Mouse (Mus musculus) gastrocnemius, adult 2 months (tissue): ENCODE measurements around the gene Frs2. TPM values are rescaled to one million over a fixed set of nuclear protein-coding genes. Genes with fewer than 3 reads are reported as not detected.
A peak's percentile ranks its signal among the peaks of the same experiment; 100 is the strongest.

Experiments used
- DNase-seq: peaks from one replicate; pipeline ENCODE4 v3.0.0; 2022
- H3K27ac ChIP-seq: fragments of 200-600 bp; 2 replicates; pipeline ENCODE4 v1.8.1; 2022; ENCODE audit warnings: mild to moderate bottlenecking
- H3K4me3 ChIP-seq: fragments of 200-600 bp; 2 replicates; pipeline ENCODE4 v1.8.1; 2022; ENCODE audit warnings: mild to moderate bottlenecking, moderate library complexity
- CTCF ChIP-seq: fragments of 200-600 bp; IDR thresholded peaks from 2 replicates; pipeline ENCODE4 v1.8.1; 2022; ENCODE audit warnings: antibody characterized with exemption, mild to moderate bottlenecking, moderate library complexity
- intact Hi-C: fragments of 180-260 bp; cut with DNase I; formaldehyde crosslinking; loops from one replicate; pipeline ENCODE4 v1.15.1; 2025
- total RNA-seq, 2 experiments: library from RNA; stranded (reverse); gene quantifications; 2 replicates each; pipeline ENCODE4 v1.2.3; 2021

Frs2 gene
- total RNA-seq, 2 experiments from 2014 or later, result 8.1 to 11.5 TPM

DNA sequence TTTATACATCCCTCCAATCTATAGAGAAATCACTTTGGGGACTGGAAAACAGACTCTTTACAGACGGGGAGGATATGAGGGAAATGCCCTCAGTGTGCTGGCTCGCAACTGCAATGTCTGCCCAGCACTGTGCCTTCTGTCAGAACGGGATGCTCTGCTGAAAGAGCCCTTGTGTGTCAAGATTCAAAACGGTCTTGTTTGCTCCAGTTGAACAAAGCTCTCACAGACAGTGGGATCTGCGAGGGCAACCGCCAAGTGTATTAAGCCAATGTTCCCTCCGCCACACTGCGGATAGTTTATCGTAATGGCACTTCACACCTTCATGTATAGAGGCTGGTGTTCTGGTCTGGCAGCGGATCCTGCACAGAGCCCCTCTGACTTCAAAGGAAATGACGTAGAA lies 14.3 kb upstream of the Frs2 start:
- intact Hi-C loops, result no loop called here
- no peak for DNase-seq
- Histone ChIP-seq H3K4me3 (no peak overlapping the region), H3K27ac (no peak overlapping the region)
- TF ChIP-seq CTCF, result no peak

DNA sequence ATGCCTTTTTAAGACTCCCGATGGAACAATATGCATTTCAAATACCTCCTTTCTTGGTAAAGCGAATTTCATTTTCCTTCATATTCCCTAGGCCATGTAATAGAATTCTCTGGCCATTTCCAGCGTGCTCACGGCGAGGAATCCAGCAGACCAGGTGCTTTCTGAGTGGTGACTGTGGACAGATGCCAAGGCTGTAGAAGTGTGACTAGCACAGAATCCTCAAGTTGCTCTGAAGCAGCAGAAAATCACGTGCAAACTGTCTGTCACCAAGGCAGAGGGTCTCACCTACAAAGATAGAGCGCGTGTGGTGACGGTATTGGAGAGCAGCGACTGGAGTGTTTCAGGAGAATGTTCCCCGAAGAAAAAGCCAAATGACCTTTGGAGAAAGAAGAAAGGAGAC lies 11.8 kb upstream of the Frs2 start:
- intact Hi-C loops, result no loop called here
- Histone ChIP-seq H3K27ac (no peak overlapping the region), H3K4me3 (no peak overlapping the region)
- DNase-seq, result no peak
- no peak for TF ChIP-seq CTCF

DNA sequence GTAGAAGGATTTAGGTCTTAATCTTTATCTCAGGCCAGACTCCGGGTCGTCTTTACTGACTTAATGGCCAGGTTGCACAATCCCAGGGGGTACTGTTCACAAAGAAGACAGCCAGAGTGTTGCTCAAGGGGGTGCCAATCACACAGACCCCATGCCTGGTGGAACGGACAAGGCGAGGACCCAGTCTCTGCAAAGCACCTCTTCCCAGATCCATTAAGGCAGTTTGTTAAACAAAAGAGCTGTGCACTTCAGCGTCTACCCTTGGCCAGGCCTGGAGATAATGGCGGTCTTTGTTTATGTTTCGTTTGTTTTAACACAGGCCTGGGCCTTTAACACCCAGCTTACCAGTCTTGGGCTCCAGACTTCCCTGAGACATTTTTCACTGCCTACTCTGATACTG lies 3.9 kb upstream of the Frs2 start:
- no peak for TF ChIP-seq CTCF
- intact Hi-C loops, result loop anchor here (5.0 kb wide), 1 partner anchor 60 kb away; no protein-coding TSS in a partner anchor
- H3K4me3 ChIP-seq, result no peak overlapping the region
- no peak for DNase-seq
- no peak overlapping the region for H3K27ac ChIP-seq

DNA sequence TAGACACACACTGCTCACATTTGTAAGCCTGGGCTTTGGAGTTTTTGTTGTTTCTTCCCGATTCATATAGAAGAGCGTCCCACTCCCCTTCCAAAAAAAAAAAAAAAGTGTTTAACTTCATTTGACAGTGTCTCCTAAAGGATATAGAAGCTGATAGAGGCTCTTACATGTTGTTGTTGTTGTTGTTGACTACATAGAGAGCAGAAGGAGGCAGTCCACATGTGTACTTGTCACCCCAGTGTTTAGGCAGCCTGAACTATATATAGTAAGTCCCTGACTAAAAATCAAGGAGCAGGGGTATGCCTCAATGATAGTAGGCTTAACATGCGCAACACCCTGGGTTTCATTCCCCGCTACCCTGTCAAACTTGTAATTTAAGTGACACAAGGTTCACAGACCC lies 3.3 kb upstream of the Frs2 start:
- Histone ChIP-seq H3K4me3 (no peak overlapping the region), H3K27ac (no peak overlapping the region)
- DNase-seq, result no peak
- intact Hi-C loops, result loop anchor here (5.0 kb wide), 1 partner anchor 61 kb away; no protein-coding TSS in a partner anchor
- no peak for TF ChIP-seq CTCF

DNA sequence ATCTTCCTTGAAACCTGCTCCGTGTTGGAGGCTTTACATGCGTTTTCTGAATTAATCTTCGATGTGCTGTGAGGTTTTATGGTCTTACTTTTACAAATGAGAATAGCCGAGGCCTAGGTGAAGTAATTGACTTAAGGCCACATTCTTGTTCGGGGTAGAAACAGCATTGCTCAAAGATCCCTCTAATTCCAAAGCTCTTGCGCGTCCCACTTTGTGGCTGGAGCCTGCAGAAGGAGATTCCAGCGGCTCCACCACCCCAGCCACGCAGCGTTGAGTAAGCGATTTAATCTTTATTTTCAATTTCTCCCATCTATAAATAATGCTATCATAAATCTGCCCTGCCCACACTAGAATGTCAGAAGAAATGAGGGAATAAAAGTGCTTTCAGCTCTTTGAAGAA lies 2.9 kb upstream of the Frs2 start:
- no peak for DNase-seq
- no peak overlapping the region for H3K27ac ChIP-seq
- no peak overlapping the region for H3K4me3 ChIP-seq
- intact Hi-C loops, result loop anchor here (5.0 kb wide), 1 partner anchor 61 kb away; no protein-coding TSS in a partner anchor
- TF ChIP-seq CTCF, result no peak

DNA sequence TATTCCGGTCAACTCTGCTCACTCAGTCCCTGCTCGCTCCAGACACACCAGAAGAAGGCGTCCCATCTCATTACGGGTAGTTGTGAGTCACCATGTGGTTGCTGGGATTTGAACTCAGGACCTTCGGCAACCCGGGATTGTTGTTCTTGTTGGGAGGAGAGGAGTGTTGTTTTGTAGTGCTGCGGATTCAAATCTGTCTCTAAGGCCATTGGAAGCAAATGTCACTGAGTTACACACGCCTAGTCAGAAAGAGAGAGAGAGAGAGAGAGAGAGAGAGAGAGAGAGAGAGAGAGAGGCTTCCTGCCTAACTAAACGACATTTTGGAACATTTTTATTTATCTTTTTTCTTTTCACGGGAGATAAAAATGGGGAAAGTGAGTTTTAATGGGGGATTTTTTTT lies 2.4 kb upstream of the Frs2 start:
- TF ChIP-seq CTCF, result no peak
- Histone ChIP-seq H3K27ac (no peak overlapping the region), H3K4me3 (no peak overlapping the region)
- no peak for DNase-seq
- intact Hi-C loops, result loop anchor here (5.0 kb wide), 1 partner anchor 62 kb away; no protein-coding TSS in a partner anchor

DNA sequence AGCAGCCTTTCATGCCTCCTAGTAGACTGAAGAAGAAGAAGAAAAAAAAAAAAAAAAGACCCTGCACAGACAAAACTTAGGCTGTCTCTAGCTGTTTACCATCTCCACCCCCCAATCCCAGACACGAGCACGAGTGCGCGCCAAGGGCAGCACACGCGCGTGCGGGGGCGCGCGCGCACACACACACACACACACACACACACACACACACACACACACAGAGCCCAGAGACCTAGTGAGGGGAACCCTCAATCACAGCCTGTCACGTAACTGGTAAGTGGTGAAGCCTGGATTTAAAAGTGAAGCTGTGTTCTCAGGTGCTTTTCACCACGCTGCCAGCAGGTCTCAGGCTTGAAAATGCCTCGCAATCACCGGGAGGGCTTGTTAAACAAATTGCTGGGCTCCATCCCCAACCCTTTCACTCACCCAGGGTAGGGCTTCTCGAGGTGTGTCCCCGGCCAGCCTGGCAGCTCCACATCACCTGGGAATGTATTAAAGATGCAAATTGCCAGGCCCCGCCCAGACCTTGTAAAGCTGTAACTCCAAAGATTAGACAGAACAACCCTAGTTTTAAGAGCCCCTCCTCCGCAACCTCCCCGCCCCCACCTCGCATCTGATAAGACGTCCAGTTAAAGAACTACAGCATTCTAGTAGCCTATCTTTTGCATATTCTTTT lies 1.7 kb upstream of the Frs2 start:
- no peak for TF ChIP-seq CTCF
- H3K27ac ChIP-seq, result peak overlapping the region; percentile 94
- DNase-seq, result peak; percentile 31
- H3K4me3 ChIP-seq, result peak overlapping the region; percentile 97
- intact Hi-C loops, result loop anchor here (2.0 to 5.0 kb wide), 2 partner anchors 62 to 87 kb away; partner anchors contain the start of gene Cct2

DNA sequence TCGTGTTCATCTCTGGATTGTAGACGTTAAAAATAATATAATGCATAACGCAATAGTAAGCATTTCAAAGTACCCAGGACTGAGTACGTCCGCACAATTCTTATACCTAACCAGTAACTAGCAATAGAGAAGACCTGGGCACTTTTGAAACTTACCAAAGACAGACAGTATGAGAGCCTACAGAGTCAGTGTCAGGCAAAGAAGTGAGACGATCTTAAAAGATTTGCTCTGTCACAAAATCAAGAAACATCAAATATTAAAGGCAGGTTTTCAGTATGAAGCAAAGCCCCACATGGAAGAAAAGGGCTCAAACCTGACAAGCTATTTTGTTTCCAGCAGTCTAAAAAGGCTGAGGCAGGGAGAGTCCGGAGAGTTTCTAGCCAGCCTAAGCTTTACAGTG lies 907 bp upstream of the Frs2 start:
- intact Hi-C loops, result loop anchor here (2.0 kb wide), 1 partner anchor 86 kb away; the partner anchor contains the start of gene Cct2
- Histone ChIP-seq H3K27ac (peak overlapping the region; percentile 94), H3K4me3 (peak overlapping the region; percentile 97)
- DNase-seq, result no peak
- no peak for TF ChIP-seq CTCF

DNA sequence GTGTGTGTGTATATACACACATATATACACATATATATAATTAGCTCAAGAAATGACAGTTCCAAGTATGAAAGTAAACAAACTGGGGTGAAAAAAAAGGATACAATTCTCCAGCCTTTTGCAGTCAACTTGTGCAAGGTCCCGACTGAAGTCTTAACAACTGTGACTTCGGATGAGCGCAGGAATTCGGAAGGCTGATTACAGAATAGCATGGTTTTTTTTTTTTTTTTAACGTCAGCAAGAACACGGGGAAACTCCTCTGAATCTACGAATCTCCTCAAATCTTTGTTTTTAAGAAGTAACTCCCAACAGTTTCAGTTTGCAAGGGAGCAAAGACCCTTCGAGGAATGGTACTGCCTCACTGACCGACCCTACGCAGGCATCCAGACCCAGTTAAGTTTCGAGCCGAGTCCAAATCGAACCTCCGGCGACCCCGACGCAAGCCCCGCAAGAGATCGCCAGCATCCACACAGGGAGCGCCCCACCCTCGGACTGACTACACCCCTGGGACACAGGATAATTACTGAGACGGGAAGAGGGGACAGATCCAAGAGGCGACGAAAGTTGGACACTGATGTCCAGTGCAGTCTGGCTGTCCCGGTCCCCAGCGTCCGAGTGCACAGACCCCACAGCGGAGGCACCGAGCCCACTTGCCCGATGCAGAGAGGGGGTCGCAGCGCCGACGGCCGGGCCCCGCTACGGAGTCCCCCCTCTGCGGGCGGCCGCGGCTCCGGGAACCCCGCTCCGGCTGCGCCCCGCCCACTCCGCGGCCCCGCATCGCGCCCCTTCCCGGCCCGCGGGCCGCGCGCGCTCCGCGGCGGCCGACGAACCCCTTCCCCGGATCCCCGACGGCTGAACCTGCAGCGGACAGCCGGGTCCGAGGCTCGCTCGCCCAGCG lies 622 bp downstream of the Frs2 start:
- Histone ChIP-seq H3K4me3 (peak overlapping the region; percentile 97), H3K27ac (peak overlapping the region; percentile 94)
- intact Hi-C loops, result loop anchor here (2.0 kb wide), 1 partner anchor 85 kb away; the partner anchor contains the start of gene Cct2
- TF ChIP-seq CTCF, result no peak
- DNase-seq, result peak; percentile 50

DNA sequence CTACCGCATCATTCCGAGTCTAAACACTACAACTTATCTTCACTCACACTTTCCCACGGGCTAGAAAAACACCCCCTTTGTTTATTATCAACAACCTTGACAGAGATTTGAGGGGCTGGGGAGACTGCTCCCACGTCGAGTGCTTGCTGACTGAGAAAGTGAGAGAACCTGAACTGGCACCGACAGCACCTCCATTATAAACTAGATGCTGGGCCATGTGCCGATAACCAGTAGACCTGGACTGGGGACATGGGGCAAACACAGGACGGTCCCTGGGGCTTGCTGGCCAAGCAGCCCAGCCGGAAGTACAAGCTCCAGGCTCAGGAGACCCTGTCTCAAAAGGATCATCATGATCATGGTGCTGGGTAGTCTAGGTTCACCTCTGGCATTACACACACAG lies 1.9 kb downstream of the Frs2 start:
- Histone ChIP-seq H3K27ac (peak overlapping the region; percentile 85), H3K4me3 (peak overlapping the region; percentile 97)
- no peak for DNase-seq
- intact Hi-C loops, result no loop called here
- no peak for TF ChIP-seq CTCF

DNA sequence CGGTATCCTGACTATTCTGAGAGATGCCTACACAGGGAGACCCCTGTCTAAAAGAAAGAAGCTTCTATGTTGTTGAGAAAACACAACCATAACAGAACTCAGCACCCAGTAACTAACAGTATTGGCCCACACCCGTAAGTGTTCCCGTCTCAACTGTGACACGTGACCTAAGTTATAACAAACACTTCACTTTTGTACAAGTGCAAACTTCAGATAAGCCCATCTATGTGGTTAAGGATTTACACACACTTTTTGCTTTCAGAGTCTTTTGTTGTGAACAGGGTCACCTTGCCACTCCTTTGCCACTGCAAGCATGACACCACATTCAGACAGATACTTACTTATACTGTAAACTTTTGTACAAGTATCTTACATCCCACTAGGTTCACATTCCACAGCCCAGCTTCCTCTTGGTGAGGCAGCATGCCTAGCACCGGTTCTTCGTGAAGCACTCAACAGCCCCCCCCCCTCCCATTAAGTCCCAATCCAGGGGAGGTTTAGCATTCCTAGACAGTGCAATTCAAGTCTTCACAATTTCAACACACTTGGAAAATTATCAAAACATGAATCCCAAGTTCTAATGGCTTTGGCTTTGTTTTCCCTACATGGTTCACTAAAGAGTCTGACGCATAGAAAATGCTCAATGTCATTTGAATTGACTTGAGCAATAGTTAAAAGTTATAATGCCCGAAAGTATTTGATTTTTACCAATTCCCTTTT lies 2.6 kb downstream of the Frs2 start:
- intact Hi-C loops, result no loop called here
- no peak for DNase-seq
- H3K27ac ChIP-seq, result peak overlapping the region; percentile 85
- H3K4me3 ChIP-seq, result peak overlapping the region; percentile 1; the same call in 1 of the 2 replicates
- TF ChIP-seq CTCF, result no peak

DNA sequence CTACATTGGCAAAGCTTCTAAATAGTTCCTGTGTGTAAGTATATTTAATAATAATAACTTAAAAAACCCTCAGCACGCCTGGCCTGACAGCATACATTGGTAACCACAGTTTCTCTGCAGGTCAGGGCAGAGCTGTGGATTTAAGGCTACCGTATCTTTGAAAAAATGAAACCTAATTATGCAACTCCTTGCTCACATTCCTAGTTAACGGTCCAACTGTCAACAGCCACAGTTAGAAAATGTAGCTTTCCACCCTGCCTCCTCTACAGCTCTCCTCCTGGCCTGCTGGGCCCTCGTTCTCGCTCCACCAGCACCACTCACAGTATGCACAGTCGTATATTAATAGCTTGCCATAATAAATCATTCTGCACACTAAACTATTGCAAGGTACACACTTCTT lies 3.7 kb downstream of the Frs2 start:
- intact Hi-C loops, result no loop called here
- DNase-seq, result peak; percentile 36
- TF ChIP-seq CTCF, result no peak
- H3K4me3 ChIP-seq, result peak overlapping the region; percentile 49
- peak overlapping the region; percentile 85 for H3K27ac ChIP-seq
